Mouse (Mus musculus) embryonic facial prominence, embryonic 13.5 days (tissue): ENCODE measurements at regions not wholly inside any gene's neighbourhood (a gene's known extent, or its start where the extent isn't known, plus 50 kb on each side); places are given as distances from the start of the nearest gene placed in this dataset.
A peak's percentile ranks its signal among the peaks of the same experiment; 100 is the strongest.
"Not testable (repeated sequence)": the region's sequence is repeated elsewhere in the genome, so short reads cannot be mapped to it uniquely, and the experiment has no call there.

Source experiments
- ATAC-seq: fragments of 200-750 bp; cut with Nextera tagmentation; 2 replicates; pipeline ENCODE4 v1.8.0; 2017; ENCODE audit warnings: low read depth; ENCODE audit not compliant: insufficient number of reproducible peaks, insufficient read depth, low FRiP score, low TSS enrichment
- H3K27ac ChIP-seq: fragments of 300-500 bp; sonication (generic); 2 replicates; pipeline ENCODE4 v1.5.1; 2015; ENCODE audit warnings: moderate library complexity, mild to moderate bottlenecking, inconsistent platforms
- H3K27me3 ChIP-seq: fragments of 300-500 bp; sonication (generic); 2 replicates; pipeline ENCODE4 v1.6.1; 2015; ENCODE audit warnings: mild to moderate bottlenecking, inconsistent platforms
- H3K36me3 ChIP-seq: fragments of 300-500 bp; sonication (generic); 2 replicates; pipeline ENCODE4 v1.6.1; 2015; ENCODE audit warnings: mild to moderate bottlenecking, inconsistent platforms
- H3K4me1 ChIP-seq: fragments of 300-500 bp; sonication (generic); 2 replicates; pipeline ENCODE4 v1.6.1; 2015; ENCODE audit warnings: inconsistent platforms
- H3K4me2 ChIP-seq: fragments of 300-500 bp; sonication (generic); 2 replicates; pipeline ENCODE4 v1.6.1; 2015; ENCODE audit warnings: moderate library complexity, mild to moderate bottlenecking, inconsistent platforms
- H3K4me3 ChIP-seq: fragments of 300-500 bp; sonication (generic); 2 replicates; pipeline ENCODE4 v1.5.1; 2015; ENCODE audit warnings: mild to moderate bottlenecking, inconsistent platforms
- H3K9ac ChIP-seq: fragments of 300-500 bp; sonication (generic); 2 replicates; pipeline ENCODE4 v1.6.1; 2015; ENCODE audit warnings: mild to moderate bottlenecking, inconsistent platforms
- H3K9me3 ChIP-seq: fragments of 300-500 bp; sonication (generic); 2 replicates; pipeline ENCODE4 v1.6.1; 2016; ENCODE audit warnings: inconsistent platforms
- WGBS: fragments of 180-500 bp; shearing (Covaris S2); methylation state at CpG from one replicate; pipeline ENCODE4 v1.1.7; 2015; ENCODE audit warnings: mixed read lengths; 5-methylcytosine and 5-hydroxymethylcytosine counted together

GRCm38 (mm10) chr10:84238279-84238963, 202.0 kb downstream of the Nuak1 start:
- Histone ChIP-seq H3K9ac (no peak overlapping the region), H3K4me1 (peaks cover 6% of the 10 kb centered on the region), H3K27me3 (no peaks in the 10 kb centered on the region), H3K4me2 (no peak overlapping the region), H3K27ac (no peak overlapping the region), H3K4me3 (no peak overlapping the region), H3K9me3 (peaks cover 21% of the 10 kb centered on the region), H3K36me3 (no peaks in the 10 kb centered on the region)
- WGBS, result 57% methylated on average over 18 of the region's 18 CpGs
- ATAC-seq, result 0 out of 2 replicates have a peak, but pooled peaks have one; percentile 26

- no peak overlapping the region for H3K4me3 ChIP-seq
- no peak overlapping the region for H3K27ac ChIP-seq
- WGBS, result 89% methylated on average over 5 of the region's 5 CpGs
- no peak for ATAC-seq
- H3K4me2 ChIP-seq, result no peak overlapping the region
- peaks cover 6% of the 10 kb centered on the region for H3K4me1 ChIP-seq
- peaks cover 21% of the 10 kb centered on the region for H3K9me3 ChIP-seq
- no peak overlapping the region for H3K9ac ChIP-seq
- H3K27me3 ChIP-seq, result no peaks in the 10 kb centered on the region
- H3K36me3 ChIP-seq, result no peaks in the 10 kb centered on the region
Observed at GRCm38 (mm10) chr10:84243283-84243682, 197.1 kb downstream of the Nuak1 start.

GRCm38 (mm10) chr10:84249346-84249745, 191.1 kb downstream of the Nuak1 start:
- no peak overlapping the region for H3K4me3 ChIP-seq
- H3K27me3 ChIP-seq, result no peaks in the 10 kb centered on the region
- ATAC-seq, result no peak
- no peaks in the 10 kb centered on the region for H3K36me3 ChIP-seq
- H3K9ac ChIP-seq, result no peak overlapping the region
- no peaks in the 10 kb centered on the region for H3K9me3 ChIP-seq
- WGBS, result 92% methylated on average over 3 of the region's 3 CpGs
- no peaks in the 10 kb centered on the region for H3K4me1 ChIP-seq
- no peak overlapping the region for H3K27ac ChIP-seq
- no peak overlapping the region for H3K4me2 ChIP-seq

GRCm38 (mm10) chr10:84260931-84261650, 179.3 kb downstream of the Nuak1 start:
- Histone ChIP-seq H3K4me3 (no peak overlapping the region), H3K9me3 (no peaks in the 10 kb centered on the region), H3K27ac (no peak overlapping the region), H3K36me3 (no peaks in the 10 kb centered on the region), H3K9ac (no peak overlapping the region), H3K4me1 (no peaks in the 10 kb centered on the region), H3K27me3 (no peaks in the 10 kb centered on the region), H3K4me2 (no peak overlapping the region)
- 76% methylated on average over 6 of the region's 6 CpGs for WGBS
- no peak for ATAC-seq

GRCm38 (mm10) chr10:84262943-84263342, 177.5 kb downstream of the Nuak1 start:
- Histone ChIP-seq H3K27me3 (no peaks in the 10 kb centered on the region), H3K27ac (no peak overlapping the region), H3K9ac (no peak overlapping the region), H3K4me3 (no peak overlapping the region), H3K4me2 (no peak overlapping the region), H3K9me3 (no peaks in the 10 kb centered on the region), H3K4me1 (no peaks in the 10 kb centered on the region), H3K36me3 (no peaks in the 10 kb centered on the region)
- no peak for ATAC-seq
- 79% methylated on average over 4 of the region's 4 CpGs for WGBS

GRCm38 (mm10) chr10:84285832-84286506, 154.4 kb downstream of the Nuak1 start:
- no peaks in the 10 kb centered on the region for H3K27me3 ChIP-seq
- WGBS, result 38% methylated on average over 6 of the region's 6 CpGs
- no peak overlapping the region for H3K4me3 ChIP-seq
- no peaks in the 10 kb centered on the region for H3K9me3 ChIP-seq
- H3K36me3 ChIP-seq, result no peaks in the 10 kb centered on the region
- no peak overlapping the region for H3K4me2 ChIP-seq
- ATAC-seq, result no peak
- H3K9ac ChIP-seq, result no peak overlapping the region
- no peak overlapping the region for H3K27ac ChIP-seq
- H3K4me1 ChIP-seq, result peaks cover 4% of the 10 kb centered on the region

GRCm38 (mm10) chr10:84294422-84294821, 146.0 kb downstream of the Nuak1 start:
- no peak overlapping the region for H3K9ac ChIP-seq
- H3K27ac ChIP-seq, result no peak overlapping the region
- H3K9me3 ChIP-seq, result no peaks in the 10 kb centered on the region
- H3K27me3 ChIP-seq, result no peaks in the 10 kb centered on the region
- no peak overlapping the region for H3K4me2 ChIP-seq
- WGBS, result 91% methylated on average over 4 of the region's 4 CpGs
- no peak overlapping the region for H3K4me3 ChIP-seq
- no peaks in the 10 kb centered on the region for H3K36me3 ChIP-seq
- H3K4me1 ChIP-seq, result peaks cover 5% of the 10 kb centered on the region; the same call in 1 of the 2 replicates
- ATAC-seq, result no peak

- WGBS, result 69% methylated on average over 3 of the region's 3 CpGs
- Histone ChIP-seq H3K9ac (no peak overlapping the region), H3K36me3 (no peaks in the 10 kb centered on the region), H3K4me3 (no peak overlapping the region), H3K9me3 (no peaks in the 10 kb centered on the region), H3K27ac (no peak overlapping the region), H3K4me2 (no peak overlapping the region), H3K4me1 (peaks cover 5% of the 10 kb centered on the region; the same call in 1 of the 2 replicates), H3K27me3 (no peaks in the 10 kb centered on the region)
- no peak for ATAC-seq
Observed at GRCm38 (mm10) chr10:84296168-84296567, 144.2 kb downstream of the Nuak1 start.

GRCm38 (mm10) chr10:84301561-84301960, 138.8 kb downstream of the Nuak1 start:
- H3K27me3 ChIP-seq, result no peaks in the 10 kb centered on the region
- no peaks in the 10 kb centered on the region for H3K36me3 ChIP-seq
- WGBS, result 64% methylated on average over 2 of the region's 2 CpGs
- no peaks in the 10 kb centered on the region for H3K9me3 ChIP-seq
- H3K4me1 ChIP-seq, result 0 out of 2 replicates have a peak, but pooled peaks cover 4% of the 10 kb centered on the region
- no peak overlapping the region for H3K27ac ChIP-seq
- no peak for ATAC-seq
- H3K4me3 ChIP-seq, result no peak overlapping the region
- H3K4me2 ChIP-seq, result no peak overlapping the region
- H3K9ac ChIP-seq, result no peak overlapping the region

GRCm38 (mm10) chr10:84302821-84303520, 137.4 kb downstream of the Nuak1 start:
- H3K4me1 ChIP-seq, result 0 out of 2 replicates have a peak, but pooled peaks cover 4% of the 10 kb centered on the region
- ATAC-seq, result no peak
- no peaks in the 10 kb centered on the region for H3K36me3 ChIP-seq
- H3K27me3 ChIP-seq, result no peaks in the 10 kb centered on the region
- H3K9me3 ChIP-seq, result no peaks in the 10 kb centered on the region
- H3K4me3 ChIP-seq, result no peak overlapping the region
- no peak overlapping the region for H3K27ac ChIP-seq
- H3K4me2 ChIP-seq, result no peak overlapping the region
- 80% methylated on average over 7 of the region's 7 CpGs for WGBS
- H3K9ac ChIP-seq, result no peak overlapping the region

- 92% methylated on average over 17 of the region's 17 CpGs for WGBS
- not testable (repeated sequence) for H3K36me3 ChIP-seq, H3K27me3 ChIP-seq, ATAC-seq, H3K4me1 ChIP-seq, H3K9me3 ChIP-seq, H3K4me3 ChIP-seq, H3K9ac ChIP-seq, H3K4me2 ChIP-seq, H3K27ac ChIP-seq
Observed at GRCm38 (mm10) chr10:84308746-84309145, 131.7 kb downstream of the Nuak1 start.
